7 mouse cellular contexts compared by ENCODE assay signal in genomic region chr2:167597492-167598186, GRCm38 (mm10). TPM values are rescaled to one million over a fixed set of nuclear protein-coding genes. Genes with fewer than 3 reads are reported as not detected.
DNase-seq lines count a peak whose midpoint lies in the region; ATAC-seq and TF ChIP-seq lines count a peak whose summit lies in the region.

No protein-coding gene starts in this region.

- TF ChIP-seq CTCF in heart, adult 2 months (IDR thresholded peaks at IDR 0.05) = no peak

- intact Hi-C loops in heart, adult 2 months (cut with DNase I) = loop anchor here (5.0 kb wide), 1 partner anchor 35 kb away; no protein-coding TSS in a partner anchor

- peak; percentile 79 to 80 for DNase-seq in urinary bladder, postnatal 4 days (ENCODE audit: low spot score in 2 of 2)
- no peak for DNase-seq in urinary bladder, adult 2 months (ENCODE audit: low spot score)
- peak; percentile 65 to 74 for DNase-seq in heart, adult 2 months
- DNase-seq in limb, embryonic 10.5 days (ENCODE audit: low spot score) = peak; percentile 93
- DNase-seq in left cerebral cortex, adult 18-20 months (ENCODE audit: low spot score in 2 of 2) = no peak
- no peak for DNase-seq in B cell, adult 2 months

- no peaks in the 10 kb centered on the region for H3K9me3 ChIP-seq in limb, embryonic 10.5 days (replicated peaks)
- H3K9me3 ChIP-seq in neural tube, embryonic 12.5 days = no peaks in the 10 kb centered on the region

- peaks cover 22% of the 10 kb centered on the region for H3K4me1 ChIP-seq in heart, adult 2 months (ENCODE audit: control insufficient read depth, insufficient read depth, low read length)
- H3K4me1 ChIP-seq in limb, embryonic 10.5 days = peaks cover 92% of the 10 kb centered on the region
- peaks cover 27% of the 10 kb centered on the region for H3K4me1 ChIP-seq in neural tube, embryonic 12.5 days

- peak overlapping the region; percentile 52 for H3K4me2 ChIP-seq in neural tube, embryonic 12.5 days (replicated peaks)

- no peak overlapping the region for H3K4me3 ChIP-seq in heart, adult 2 months
- H3K4me3 ChIP-seq in limb, embryonic 10.5 days = peak overlapping the region; percentile 45
- H3K4me3 ChIP-seq in neural tube, embryonic 12.5 days = no peak overlapping the region

- no peak for TF ChIP-seq EP300 in heart, adult 2 months (IDR thresholded peaks at IDR 0.05; ENCODE audit: insufficient read depth, low read depth, low read length)

- H3K79me2 ChIP-seq in heart, adult 2 months (replicated peaks; ENCODE audit: control insufficient read depth, insufficient read depth, low read length) = no peaks in the 10 kb centered on the region

- peak overlapping the region; percentile 35 for H3K9ac ChIP-seq in heart, adult 2 months (ENCODE audit: low read depth, low read length)
- H3K9ac ChIP-seq in neural tube, embryonic 12.5 days = peak overlapping the region; percentile 53

- no peaks in the 10 kb centered on the region for H3K27me3 ChIP-seq in heart, adult 2 months (ENCODE audit: control insufficient read depth, insufficient read depth, low read length)
- H3K27me3 ChIP-seq in limb, embryonic 10.5 days (ENCODE audit: low read depth, poor library complexity, severe bottlenecking) = peaks cover 3% of the 10 kb centered on the region; the same call in 1 of the 2 replicates
- H3K27me3 ChIP-seq in neural tube, embryonic 12.5 days (replicated peaks) = 0 out of 2 replicates have a peak, but pooled peaks cover 9% of the 10 kb centered on the region

- WGBS in heart, adult 2 months = 43% methylated on average over 40 of the region's 40 CpGs
- 15% methylated on average over 40 of the region's 40 CpGs for WGBS in limb, embryonic 10.5 days
- WGBS in neural tube, embryonic 12.5 days = 23% methylated on average over 40 of the region's 40 CpGs

- peak; percentile 45; the same call in 1 of the 2 replicates for ATAC-seq in neural tube, embryonic 12.5 days (ENCODE audit: low FRiP score, low read depth)

- H3K36me3 ChIP-seq in heart, adult 2 months (ENCODE audit: control insufficient read depth, insufficient read depth, low read length) = no peaks in the 10 kb centered on the region
- no peaks in the 10 kb centered on the region for H3K36me3 ChIP-seq in limb, embryonic 10.5 days
- no peaks in the 10 kb centered on the region for H3K36me3 ChIP-seq in neural tube, embryonic 12.5 days

- peak overlapping the region; percentile 53; the same call in 1 of the 2 replicates for H3K27ac ChIP-seq in heart, adult 2 months
- H3K27ac ChIP-seq in limb, embryonic 10.5 days = peak overlapping the region; percentile 92
- 0 out of 2 replicates have a peak overlapping the region, but pooled peaks have one; percentile 32 for H3K27ac ChIP-seq in neural tube, embryonic 12.5 days

- TF ChIP-seq POLR2A in heart, adult 2 months (IDR thresholded peaks at IDR 0.05; ENCODE audit: insufficient read depth, low read depth, low read length) = no peak

RNA-seq across cellular contexts. Expression of gene Ube2v1, which starts 34.3 kb away (rescaled TPM):
- polyA plus RNA-seq in urinary bladder, adult 2 months (2012; rRNA removed) = 111 and 152 TPM in 2 replicates
- 100 to 1,000 TPM; 118 to 121 TPM for total RNA-seq in heart, adult 2 months (2021)
- 98.1 and 101 TPM in 2 replicates for polyA plus RNA-seq in heart, adult 2 months (2012; rRNA removed)
- polyA plus RNA-seq in limb, embryonic 10.5 days (2016; fragmentation: Nextera tagmentation; extraction: Ambion mirVana) = 375 and 404 TPM in 2 replicates
- polyA plus RNA-seq in neural tube, embryonic 12.5 days (2016; fragmentation: Nextera tagmentation; extraction: Ambion mirVana) = 315 and 326 TPM in 2 replicates
- total RNA-seq in left cerebral cortex, adult 18-20 months (2021) = 100 to 1,000 TPM; 259 to 266 TPM

RNA-seq across cellular contexts. Expression of gene Snai1, which starts 59.6 kb away (rescaled TPM):
- polyA plus RNA-seq in urinary bladder, adult 2 months (2012; rRNA removed) = 21.3 and 31.0 TPM in 2 replicates
- total RNA-seq in heart, adult 2 months (2021) = 1 to 10 TPM; 1.6 to 2.0 TPM
- 6.5 and 10.5 TPM in 2 replicates for polyA plus RNA-seq in heart, adult 2 months (2012; rRNA removed)
- polyA plus RNA-seq in limb, embryonic 10.5 days (2016; fragmentation: Nextera tagmentation; extraction: Ambion mirVana) = 94.9 and 118 TPM in 2 replicates
- 21.7 and 23.2 TPM in 2 replicates for polyA plus RNA-seq in neural tube, embryonic 12.5 days (2016; fragmentation: Nextera tagmentation; extraction: Ambion mirVana)
- 1 to 10 TPM; 1.1 to 1.2 TPM for total RNA-seq in left cerebral cortex, adult 18-20 months (2021)

Comparison
In these comparisons a context has a peak if more than half of its experiments do, and no peak if none do; other contexts are left out.
1. DNase-seq: peak in urinary bladder, postnatal 4 days (2 of 2), heart, adult 2 months (2 of 2) and limb, embryonic 10.5 days (single experiment); none in urinary bladder, adult 2 months (single experiment), left cerebral cortex, adult 18-20 months (0 of 2) and B cell, adult 2 months (0 of 2).
2. H3K27ac ChIP-seq: peak in every context shown above with its lines; median percentile 92 in limb, embryonic 10.5 days; 53 in heart, adult 2 months; 32 in neural tube, embryonic 12.5 days.